Mouse (Mus musculus): Measurements from ENCODE around the gene Gm28051. TPM values are rescaled to one million over a fixed set of nuclear protein-coding genes. Genes with fewer than 3 reads are reported as not detected.

Gene Gm28051
- polyA plus RNA-seq, 1 experiment from 2014 or later: not detected

- Histone ChIP-seq H3K9ac (no peak overlapping the region), H3K4me1 (replicated peaks) (peaks cover 4% of the 10 kb centered on the region), H3K27ac (no peak overlapping the region), H3K4me2 (no peak overlapping the region; the same call in 1 of the 2 replicates), H3K36me3 (no peaks in the 10 kb centered on the region), H3K4me3 (no peak overlapping the region), H3K9me3 (replicated peaks) (no peaks in the 10 kb centered on the region), H3K27me3 (no peaks in the 10 kb centered on the region)
- WGBS: 25% methylated on average over 13 of the region's 13 CpGs
- 0 out of 2 replicates have a peak, but pooled peaks have one; percentile 27 for ATAC-seq (replicated peaks; ENCODE audit: insufficient number of reproducible peaks, insufficient read depth, low FRiP score, low read depth)
Observed at GRCm38 (mm10) chr12:102719552-102720315, 37.8 kb downstream of the Gm28051 start.

GRCm38 (mm10) chr12:102714654-102715395 lies 42.7 kb downstream of the Gm28051 start:
- Histone ChIP-seq H3K27ac (no peak overlapping the region), H3K4me1 (replicated peaks) (peaks cover 5% of the 10 kb centered on the region), H3K27me3 (no peaks in the 10 kb centered on the region), H3K36me3 (no peaks in the 10 kb centered on the region), H3K4me3 (no peak overlapping the region), H3K9ac (no peak overlapping the region), H3K4me2 (no peak overlapping the region), H3K9me3 (replicated peaks) (no peaks in the 10 kb centered on the region)
- WGBS: 79% methylated on average over 10 of the region's 10 CpGs
- no peak for ATAC-seq (replicated peaks; ENCODE audit: insufficient number of reproducible peaks, insufficient read depth, low FRiP score, low read depth)

- Histone ChIP-seq H3K27ac (no peak overlapping the region), H3K9ac (no peak overlapping the region), H3K4me3 (no peak overlapping the region), H3K27me3 (no peaks in the 10 kb centered on the region), H3K4me1 (replicated peaks) (0 out of 2 replicates have a peak, but pooled peaks cover 3% of the 10 kb centered on the region), H3K36me3 (no peaks in the 10 kb centered on the region), H3K4me2 (no peak overlapping the region), H3K9me3 (replicated peaks) (no peaks in the 10 kb centered on the region)
- ATAC-seq (replicated peaks; ENCODE audit: insufficient number of reproducible peaks, insufficient read depth, low FRiP score, low read depth): no peak
- WGBS: 85% methylated on average over 2 of the region's 2 CpGs
Observed at GRCm38 (mm10) chr12:102714116-102714515, 43.4 kb downstream of the Gm28051 start.

GRCm38 (mm10) chr12:102713153-102713865 lies 44.3 kb downstream of the Gm28051 start:
- Histone ChIP-seq H3K36me3 (no peaks in the 10 kb centered on the region), H3K9ac (no peak overlapping the region), H3K27ac (no peak overlapping the region), H3K4me3 (no peak overlapping the region), H3K4me2 (0 out of 2 replicates have a peak overlapping the region, but pooled peaks have one; percentile 18), H3K4me1 (replicated peaks) (0 out of 2 replicates have a peak, but pooled peaks cover 3% of the 10 kb centered on the region), H3K9me3 (replicated peaks) (no peaks in the 10 kb centered on the region), H3K27me3 (no peaks in the 10 kb centered on the region)
- no peak for ATAC-seq (replicated peaks; ENCODE audit: insufficient number of reproducible peaks, insufficient read depth, low FRiP score, low read depth)
- 60% methylated on average over 20 of the region's 20 CpGs for WGBS

GRCm38 (mm10) chr12:102710851-102711375 lies 46.7 kb downstream of the Gm28051 start:
- no peak overlapping the region for H3K4me3 ChIP-seq
- 62% methylated on average over 4 of the region's 4 CpGs for WGBS
- peaks cover 4% of the 10 kb centered on the region for H3K4me1 ChIP-seq (replicated peaks)
- no peaks in the 10 kb centered on the region for H3K9me3 ChIP-seq (replicated peaks)
- H3K4me2 ChIP-seq: no peak overlapping the region
- H3K36me3 ChIP-seq: no peaks in the 10 kb centered on the region
- H3K27ac ChIP-seq: no peak overlapping the region
- ATAC-seq (replicated peaks; ENCODE audit: insufficient number of reproducible peaks, insufficient read depth, low FRiP score, low read depth): no peak
- H3K27me3 ChIP-seq: no peaks in the 10 kb centered on the region
- H3K9ac ChIP-seq: no peak overlapping the region

GRCm38 (mm10) chr12:102709896-102710295 lies 47.7 kb downstream of the Gm28051 start:
- H3K4me1 ChIP-seq (replicated peaks): peaks cover 12% of the 10 kb centered on the region
- H3K9me3 ChIP-seq (replicated peaks): no peaks in the 10 kb centered on the region
- WGBS: 84% methylated on average over 5 of the region's 5 CpGs
- no peak overlapping the region for H3K27ac ChIP-seq
- H3K36me3 ChIP-seq: no peaks in the 10 kb centered on the region
- no peak overlapping the region for H3K4me3 ChIP-seq
- no peak overlapping the region for H3K4me2 ChIP-seq
- H3K9ac ChIP-seq: no peak overlapping the region
- ATAC-seq (replicated peaks; ENCODE audit: insufficient number of reproducible peaks, insufficient read depth, low FRiP score, low read depth): no peak
- no peaks in the 10 kb centered on the region for H3K27me3 ChIP-seq

- no peaks in the 10 kb centered on the region for H3K27me3 ChIP-seq
- WGBS: 31% methylated on average over 11 of the region's 11 CpGs
- H3K36me3 ChIP-seq: no peaks in the 10 kb centered on the region
- peak overlapping the region; percentile 58 for H3K4me2 ChIP-seq
- peaks cover 22% of the 10 kb centered on the region for H3K4me1 ChIP-seq (replicated peaks)
- H3K4me3 ChIP-seq: peak overlapping the region; percentile 27
- no peak overlapping the region for H3K27ac ChIP-seq
- no peak for ATAC-seq (replicated peaks; ENCODE audit: insufficient number of reproducible peaks, insufficient read depth, low FRiP score, low read depth)
- no peaks in the 10 kb centered on the region for H3K9me3 ChIP-seq (replicated peaks)
- no peak overlapping the region for H3K9ac ChIP-seq
Observed at GRCm38 (mm10) chr12:102708220-102708619, 49.3 kb downstream of the Gm28051 start.

GRCm38 (mm10) chr12:102706833-102707463 lies 50.6 kb downstream of the Gm28051 start:
- H3K4me3 ChIP-seq: no peak overlapping the region
- no peak overlapping the region for H3K27ac ChIP-seq
- no peak for ATAC-seq (replicated peaks; ENCODE audit: insufficient number of reproducible peaks, insufficient read depth, low FRiP score, low read depth)
- no peak overlapping the region for H3K4me2 ChIP-seq
- no peaks in the 10 kb centered on the region for H3K36me3 ChIP-seq
- peaks cover 30% of the 10 kb centered on the region for H3K4me1 ChIP-seq (replicated peaks)
- WGBS: 90% methylated on average over 10 of the region's 10 CpGs
- no peaks in the 10 kb centered on the region for H3K9me3 ChIP-seq (replicated peaks)
- no peaks in the 10 kb centered on the region for H3K27me3 ChIP-seq
- no peak overlapping the region for H3K9ac ChIP-seq

- Histone ChIP-seq H3K27me3 (no peaks in the 10 kb centered on the region), H3K4me2 (peak overlapping the region; percentile 95), H3K4me3 (peak overlapping the region; percentile 76; the same call in 1 of the 2 replicates), H3K27ac (0 out of 2 replicates have a peak overlapping the region, but pooled peaks have one; percentile 88), H3K36me3 (no peaks in the 10 kb centered on the region), H3K4me1 (replicated peaks) (peaks cover 30% of the 10 kb centered on the region), H3K9me3 (replicated peaks) (no peaks in the 10 kb centered on the region), H3K9ac (no peak overlapping the region)
- ATAC-seq (replicated peaks; ENCODE audit: insufficient number of reproducible peaks, insufficient read depth, low FRiP score, low read depth): no peak
- 69% methylated on average over 6 of the region's 6 CpGs for WGBS
Observed at GRCm38 (mm10) chr12:102705906-102706640, 51.5 kb downstream of the Gm28051 start.

- Histone ChIP-seq H3K27me3 (no peaks in the 10 kb centered on the region), H3K9me3 (replicated peaks) (no peaks in the 10 kb centered on the region), H3K4me2 (peak overlapping the region; percentile 95), H3K4me1 (replicated peaks) (peaks cover 30% of the 10 kb centered on the region), H3K36me3 (no peaks in the 10 kb centered on the region), H3K4me3 (peak overlapping the region; percentile 76), H3K27ac (peak overlapping the region; percentile 88), H3K9ac (peak overlapping the region; percentile 90)
- peak; percentile 60 for ATAC-seq (replicated peaks; ENCODE audit: insufficient number of reproducible peaks, insufficient read depth, low FRiP score, low read depth)
- WGBS: 3% methylated on average over 45 of the region's 45 CpGs
Observed at GRCm38 (mm10) chr12:102705216-102705871, 52.2 kb downstream of the Gm28051 start.

Measured in heart, embryonic 15.5 days (tissue).